In genomic region chr2:155019673-155020072, GRCm38 (mm10) we compare ENCODE assay signal across 1 mouse cellular context.
TF ChIP-seq lines count a peak whose summit lies in the region.

No protein-coding gene starts in this region.

TF ChIP-seq in CH12.LX, 34 proteins besides CTCF, POLR2A, EP300 and RAD21 (continued from another document):
- no peak; the same call in 1 of the 2 replicates for TF ChIP-seq JUN (IDR thresholded peaks at IDR 0.05; ENCODE audit: insufficient read depth, low read depth, low read length)
- 0 out of 2 replicates have a peak, but pooled peaks have one; percentile 2 for TF ChIP-seq ZC3H11A (IDR thresholded peaks at IDR 0.05; ENCODE audit: low read depth, low read length)
- TF ChIP-seq MYC (IDR thresholded peaks at IDR 0.05; ENCODE audit: low read depth, low read length) = 0 out of 2 replicates have a peak, but pooled peaks have one; percentile 28
- TF ChIP-seq NELFE (IDR thresholded peaks at IDR 0.05; ENCODE audit: low read depth, low read length) = no peak; the same call in 1 of the 2 replicates
- no peak for TF ChIP-seq ELF1 (IDR thresholded peaks at IDR 0.05; ENCODE audit: low read depth, low read length)
- 0 out of 2 replicates have a peak, but pooled peaks have one; percentile 47 for TF ChIP-seq CHD1 (IDR thresholded peaks at IDR 0.05; ENCODE audit: low read depth, low read length)
- TF ChIP-seq IRF4 (IDR thresholded peaks at IDR 0.05; ENCODE audit: low read depth, low read length) = peak; percentile 9; the same call in 1 of the 2 replicates
- TF ChIP-seq KAT2A (IDR thresholded peaks at IDR 0.05; ENCODE audit: insufficient replicate concordance, low read length) = no peak
- no peak; the same call in 1 of the 2 replicates for TF ChIP-seq MAFK (IDR thresholded peaks at IDR 0.05; ENCODE audit: insufficient replicate concordance, low read length)
- peak; percentile 76; the same call in 1 of the 2 replicates for TF ChIP-seq TBP (conservative IDR thresholded peaks at IDR 0.05; ENCODE audit: low read depth, low read length)
